Mouse (Mus musculus) thymus, adult 2 months (tissue): ENCODE data around the gene Fanci.

Experiments
- CTCF ChIP-seq: fragments of 200-500 bp; IDR thresholded peaks from 2 replicates; pipeline ENCODE4 v1.5.1; 2012; ENCODE audit warnings: mild to moderate bottlenecking, control low read depth, low read length, moderate library complexity, borderline replicate concordance; ENCODE audit not compliant: control insufficient read depth, poor library complexity, insufficient read depth; ENCODE audit errors: extremely low read depth
- POLR2A ChIP-seq: fragments of 200-500 bp; IDR thresholded peaks from 2 replicates; pipeline ENCODE4 v1.6.1; 2012; ENCODE audit warnings: mild to moderate bottlenecking, low read length, control low read depth, moderate library complexity; ENCODE audit not compliant: control insufficient read depth, poor library complexity, insufficient read depth; ENCODE audit errors: extremely low read depth

DNA sequence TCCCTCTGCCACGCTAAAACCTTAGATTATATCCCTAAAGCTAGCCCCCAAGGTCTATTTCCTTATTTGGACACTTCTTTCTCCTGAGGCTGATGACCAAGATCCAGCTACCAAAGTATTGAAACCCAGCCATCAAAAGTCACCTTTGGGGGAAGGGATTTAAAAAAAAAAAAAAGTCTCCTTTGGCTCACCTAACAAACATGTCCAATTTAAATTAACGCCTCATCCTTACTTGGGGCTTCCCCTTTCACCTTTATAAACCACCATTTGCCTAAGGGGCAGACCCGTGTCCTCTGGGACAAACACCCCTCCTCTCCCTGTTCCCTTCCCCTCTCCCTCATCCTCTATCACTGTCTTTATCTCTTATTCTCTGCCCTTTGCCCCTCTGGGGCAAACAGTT is 79.0 kb downstream of the Fanci start:
- TF ChIP-seq CTCF (no peak), POLR2A (no peak)
